Mouse (Mus musculus) left cerebral cortex, adult 2 months (tissue): ENCODE data around the gene Cnnm3. TPM values are rescaled to one million over a fixed set of nuclear protein-coding genes. Genes with fewer than 3 reads are reported as not detected.
"Not testable (repeated sequence)": the region's sequence is repeated elsewhere in the genome, so short reads cannot be mapped to it uniquely, and the experiment has no call there.

ENCODE experiments used
- DNase-seq, 2 experiments: peaks; one replicate each; pipeline ENCODE4 v3.0.0; 2021 to 2022; ENCODE audit warnings: low spot score in 2 of 2, mixed read lengths in 1 of 2; ENCODE audit errors: extremely low spot score in 1 of 2
- H3K27ac ChIP-seq: fragments of 200-600 bp; 2 replicates; pipeline ENCODE4 v1.8.1; 2022
- H3K4me3 ChIP-seq: fragments of 200-600 bp; 2 replicates; pipeline ENCODE4 v1.8.1; 2022
- CTCF ChIP-seq: fragments of 200-600 bp; IDR thresholded peaks from 2 replicates; pipeline ENCODE4 v1.8.1; 2022; ENCODE audit warnings: antibody characterized with exemption, mild to moderate bottlenecking, moderate library complexity
- intact Hi-C: fragments of 180-260 bp; cut with DNase I; formaldehyde crosslinking; loops from one replicate; pipeline ENCODE4 v1.15.1; 2025
- total RNA-seq, 2 experiments: library from RNA; stranded (reverse); gene quantifications; 2 replicates each; pipeline ENCODE4 v1.2.3; 2021

Cnnm3 gene
- total RNA-seq, 2 experiments from 2014 or later = 29.8 to 34.9 TPM

- no peak for TF ChIP-seq CTCF
- intact Hi-C loops = no loop called here
- DNase-seq = no peak
- Histone ChIP-seq H3K27ac (no peak overlapping the region), H3K4me3 (no peak overlapping the region)
Observed at GRCm38 (mm10) chr1:36529274-36529673, 17.6 kb downstream of the Cnnm3 start.

GRCm38 (mm10) chr1:36529875-36530274 is 18.2 kb downstream of the Cnnm3 start:
- no peak for TF ChIP-seq CTCF
- DNase-seq = no peak
- H3K4me3 ChIP-seq = no peak overlapping the region
- H3K27ac ChIP-seq = no peak overlapping the region
- intact Hi-C loops = no loop called here

GRCm38 (mm10) chr1:36530485-36530884 is 18.8 kb downstream of the Cnnm3 start:
- no peak overlapping the region for H3K27ac ChIP-seq

GRCm38 (mm10) chr1:36530962-36531361 is 19.3 kb downstream of the Cnnm3 start:
- no peak overlapping the region for H3K4me3 ChIP-seq
- intact Hi-C loops = no loop called here
- no peak for DNase-seq
- H3K27ac ChIP-seq = no peak overlapping the region
- TF ChIP-seq CTCF = no peak

More at GRCm38 (mm10) chr1:36530485-36530884, 18.8 kb downstream of the Cnnm3 start:
- no peak for TF ChIP-seq CTCF
- no peak overlapping the region for H3K4me3 ChIP-seq
- intact Hi-C loops = no loop called here
- no peak for DNase-seq

- no peak for TF ChIP-seq CTCF
- DNase-seq = no peak
- H3K4me3 ChIP-seq = no peak overlapping the region
- no peak overlapping the region for H3K27ac ChIP-seq
- intact Hi-C loops = no loop called here
Observed at GRCm38 (mm10) chr1:36531461-36531860, 19.8 kb downstream of the Cnnm3 start.

- H3K4me3 ChIP-seq = no peak overlapping the region
- H3K27ac ChIP-seq = no peak overlapping the region
- intact Hi-C loops = no loop called here
- no peak for DNase-seq
- TF ChIP-seq CTCF = no peak
Observed at GRCm38 (mm10) chr1:36533546-36533945, 21.9 kb downstream of the Cnnm3 start.

GRCm38 (mm10) chr1:36534595-36535058 is 23.0 kb downstream of the Cnnm3 start:
- no peak overlapping the region for H3K27ac ChIP-seq
- intact Hi-C loops = no loop called here
- no peak for DNase-seq
- H3K4me3 ChIP-seq = no peak overlapping the region
- peak; percentile 32 for TF ChIP-seq CTCF

- TF ChIP-seq CTCF = no peak
- H3K4me3 ChIP-seq = no peak overlapping the region
- no peak for DNase-seq
- intact Hi-C loops = no loop called here
- no peak overlapping the region for H3K27ac ChIP-seq
Observed at GRCm38 (mm10) chr1:36535477-36536396, 24.1 kb downstream of the Cnnm3 start.

GRCm38 (mm10) chr1:36536397-36536728 is 24.7 kb downstream of the Cnnm3 start:
- intact Hi-C loops = no loop called here
- no peak overlapping the region for H3K27ac ChIP-seq

GRCm38 (mm10) chr1:36536783-36537182 is 25.1 kb downstream of the Cnnm3 start, which contains the start of gene Ankrd23:
Gene Ankrd23 (minus strand): TSS chr1:36536883.
- H3K27ac ChIP-seq, H3K4me3 ChIP-seq, DNase-seq, intact Hi-C loops: not testable (repeated sequence)

More at GRCm38 (mm10) chr1:36536397-36536728, 24.7 kb downstream of the Cnnm3 start:
- TF ChIP-seq CTCF = no peak
- no peak overlapping the region for H3K4me3 ChIP-seq
- no peak for DNase-seq

GRCm38 (mm10) chr1:36538727-36539126 is 27.1 kb downstream of the Cnnm3 start:
- TF ChIP-seq CTCF = no peak
- Histone ChIP-seq H3K27ac (no peak overlapping the region), H3K4me3 (no peak overlapping the region)
- no peak for DNase-seq
- intact Hi-C loops = no loop called here

GRCm38 (mm10) chr1:36539186-36539585 is 27.5 kb downstream of the Cnnm3 start, which contains the start of gene Gm42417:
Gene Gm42417 (minus strand): TSS chr1:36539429.
- Histone ChIP-seq H3K27ac (no peak within 1 kb of the TSS), H3K4me3 (no peak within 1 kb of the TSS)
- DNase-seq = no peak
- intact Hi-C loops = no loop called here
- TF ChIP-seq CTCF = no peak

- intact Hi-C loops = no loop called here
- Histone ChIP-seq H3K4me3 (no peak overlapping the region), H3K27ac (no peak overlapping the region)
- DNase-seq = no peak
- no peak for TF ChIP-seq CTCF
Observed at GRCm38 (mm10) chr1:36540132-36540531, 28.5 kb downstream of the Cnnm3 start.
